Mouse (Mus musculus): ENCODE measurements around the gene Gm35549.
"Not testable (repeated sequence)": the region's sequence is repeated elsewhere in the genome, so short reads cannot be mapped to it uniquely, and the experiment has no call there.

Gm35549 gene

DNA sequence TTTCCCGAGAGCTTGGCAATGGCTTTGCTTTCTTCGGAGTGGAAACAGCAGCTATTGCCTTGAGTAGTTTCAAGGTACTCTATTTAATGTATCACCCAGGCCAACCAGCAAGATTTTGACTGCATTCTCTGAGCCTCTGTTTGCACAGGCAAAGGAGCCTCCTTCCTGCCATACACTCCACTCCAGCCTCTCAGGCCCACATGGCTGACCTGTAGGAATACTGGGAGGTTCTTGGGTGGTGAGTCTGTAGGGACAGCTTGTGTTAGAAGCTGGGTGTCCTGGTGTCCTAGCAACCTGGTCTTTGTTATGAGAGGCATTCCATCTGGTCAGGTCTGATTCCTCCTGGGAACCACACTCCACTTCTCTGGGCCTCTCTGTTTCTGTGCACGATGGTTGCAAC, at the start of gene Gm35549:
Gene Gm35549, minus strand, starts transcription at position 276 of the 400 bp plus-strand sequence.
- DNase-seq: no peak

DNA sequence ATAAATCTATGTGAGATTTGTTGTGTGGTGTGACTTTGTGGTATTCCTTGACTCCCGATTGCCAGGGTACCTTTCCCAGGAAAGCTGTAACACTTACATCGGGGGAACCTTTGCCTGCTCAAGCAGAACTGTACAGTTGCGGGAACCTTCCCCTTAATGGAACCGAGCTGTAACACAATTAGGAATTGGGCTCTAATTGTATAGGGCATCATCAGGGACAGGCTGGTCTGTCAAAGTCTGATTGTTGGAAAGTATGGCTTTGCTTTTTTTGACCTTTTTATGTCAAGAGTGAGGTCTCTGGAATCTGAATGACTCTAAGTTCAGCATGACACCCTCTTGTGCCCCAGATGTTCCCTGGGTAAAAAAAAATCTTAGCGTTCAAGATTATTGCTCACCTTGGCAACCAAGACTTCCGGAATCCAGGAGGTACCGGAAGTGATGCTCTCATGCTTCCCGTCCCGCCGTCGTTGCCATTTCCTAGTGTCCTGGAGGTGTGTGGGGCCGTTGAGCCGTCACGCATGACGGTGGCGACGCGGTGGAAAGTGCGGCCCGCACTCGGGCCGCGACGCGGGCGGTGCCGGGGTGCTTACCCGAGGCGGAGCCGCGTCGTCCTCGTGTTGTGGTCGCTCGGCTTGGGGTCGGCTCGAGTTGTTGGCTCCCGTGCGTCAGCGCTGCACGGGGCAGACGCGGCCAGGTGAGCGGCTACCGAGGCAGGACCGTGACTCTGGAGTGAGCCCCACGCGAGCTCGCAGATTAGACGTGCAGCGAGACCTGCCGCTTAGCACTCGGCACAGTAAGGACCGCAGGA, 42.7 kb upstream of the Gm35549 start:
- peak; percentile 73 for DNase-seq

DNA sequence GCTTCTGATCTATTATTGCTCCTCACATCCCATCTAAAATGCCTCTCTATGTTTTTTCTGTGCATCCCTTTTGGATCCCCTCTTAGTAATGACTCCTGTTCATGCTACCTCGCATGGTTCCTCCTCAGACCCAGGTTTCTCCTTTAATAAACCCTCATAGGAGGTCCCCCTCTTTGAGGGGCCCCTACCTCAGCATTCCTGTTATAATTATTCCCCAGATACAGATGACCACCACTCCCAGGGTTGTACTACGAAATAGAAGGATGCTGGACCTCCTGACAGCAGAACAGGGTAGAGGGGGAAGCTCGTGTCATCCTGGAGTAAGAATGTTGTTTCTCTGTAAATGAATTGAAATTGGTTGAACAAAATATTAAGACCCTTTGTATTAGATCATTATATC, 41.5 kb upstream of the Gm35549 start, which contains the start of gene Zkscan7:
Gene Zkscan7, plus strand, starts transcription at position 301 of the 400 bp plus-strand sequence.
- DNase-seq: no peak

DNA sequence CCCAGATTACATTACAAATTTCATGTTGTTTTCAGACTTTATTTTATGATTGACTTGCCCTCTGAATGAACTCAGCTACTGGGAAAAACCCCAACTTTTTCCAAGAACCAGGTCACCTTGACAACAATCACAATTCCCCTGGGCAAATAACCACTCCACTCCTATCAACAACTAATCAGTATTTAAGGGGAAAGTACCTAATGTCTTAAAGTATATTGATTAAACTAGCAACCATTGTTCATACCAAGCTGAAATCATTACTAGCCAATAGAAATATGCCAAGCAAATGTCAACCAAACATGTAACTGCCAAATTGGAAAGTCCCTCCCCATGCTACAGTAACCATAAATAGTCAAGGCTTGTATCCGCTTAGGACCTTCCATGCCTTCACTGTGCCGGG, 31.3 kb upstream of the Gm35549 start:
- DNase-seq: no peak

DNA sequence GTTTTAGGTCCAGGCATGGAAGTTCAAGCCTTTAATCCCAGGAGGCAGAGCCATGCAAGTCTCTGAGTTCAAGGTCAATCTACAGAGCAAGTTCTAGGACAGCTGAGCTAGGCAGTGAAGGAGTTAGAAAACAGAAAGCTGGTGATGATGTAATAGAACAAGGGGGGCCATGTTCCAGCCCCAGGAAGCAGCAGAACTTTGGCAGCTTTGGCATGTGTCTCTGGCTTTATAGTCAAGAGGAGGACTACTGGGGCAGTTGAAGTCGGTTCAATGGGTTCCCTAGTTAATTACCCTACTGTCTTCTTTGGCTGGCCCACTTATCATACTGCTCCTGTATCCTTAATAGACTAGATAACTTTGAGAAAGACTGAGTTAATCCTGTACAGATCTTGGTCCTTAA, 30.8 kb upstream of the Gm35549 start:
- no peak for DNase-seq

DNA sequence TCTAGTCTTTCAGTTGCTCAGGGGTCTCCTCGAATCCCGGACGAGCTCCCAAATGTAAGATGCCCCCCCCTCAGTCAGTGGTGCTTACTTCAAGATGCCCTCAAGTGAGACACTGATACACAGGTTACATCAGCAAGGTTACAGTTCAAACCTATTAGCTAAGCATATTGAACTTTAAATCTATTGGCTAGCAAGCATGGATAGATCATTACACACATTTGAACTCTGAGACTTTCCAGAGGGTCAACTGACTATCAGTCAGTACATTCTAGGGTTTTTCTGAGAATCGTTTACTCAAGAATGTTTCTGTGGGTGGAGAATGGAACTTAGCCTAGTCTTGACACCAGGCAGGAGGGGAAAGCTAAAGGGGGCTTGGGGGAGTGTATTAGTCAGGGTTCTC, 28.8 kb upstream of the Gm35549 start:
- DNase-seq: no peak

DNA sequence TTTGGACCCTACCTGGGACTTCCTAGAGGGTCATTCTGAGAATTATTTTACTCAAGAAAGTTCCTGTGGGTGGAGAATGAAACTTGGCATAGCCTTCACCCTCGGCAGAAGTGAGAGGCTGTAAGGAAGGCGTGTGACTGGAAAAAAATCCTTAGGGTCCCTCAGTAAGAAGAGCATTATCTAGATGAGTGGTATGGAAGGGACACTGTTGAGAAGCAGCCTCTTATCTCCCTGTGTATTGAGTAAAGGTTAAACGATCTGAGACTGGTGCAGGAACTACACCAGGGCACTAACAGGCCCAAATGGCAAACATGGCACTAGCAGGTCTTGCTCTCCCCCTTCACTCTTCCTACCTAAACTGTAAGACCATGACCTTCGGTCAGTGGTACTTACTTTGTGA, 22.4 kb upstream of the Gm35549 start:
- DNase-seq: no peak

DNA sequence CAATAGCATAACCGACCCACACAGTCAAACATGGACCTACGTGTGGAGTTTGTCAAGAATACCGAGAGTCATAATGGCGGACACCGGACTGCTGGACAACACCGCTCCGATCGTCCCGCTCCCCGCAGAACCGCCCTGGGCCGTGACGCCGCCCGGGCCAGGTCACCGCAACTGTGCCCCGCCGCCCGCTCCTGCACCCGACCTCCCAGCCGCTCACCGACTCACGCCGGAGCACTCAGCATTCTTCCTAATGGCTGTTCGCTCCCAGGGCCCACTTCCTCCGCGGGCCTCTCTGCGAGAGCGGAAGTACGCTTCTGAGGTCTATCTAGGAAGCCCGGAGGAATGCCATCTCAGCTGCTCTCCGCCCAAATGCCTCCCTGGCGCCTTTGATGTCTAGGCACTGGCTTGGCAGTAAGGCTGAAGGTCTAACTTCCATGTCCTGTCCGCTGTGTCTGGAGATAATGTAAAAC, 21.9 kb upstream of the Gm35549 start, which contains the start of gene Zfp445:
Gene Zfp445, minus strand, starts transcription at position 310 of the 470 bp plus-strand sequence.
- DNase-seq: peak; percentile 87

DNA sequence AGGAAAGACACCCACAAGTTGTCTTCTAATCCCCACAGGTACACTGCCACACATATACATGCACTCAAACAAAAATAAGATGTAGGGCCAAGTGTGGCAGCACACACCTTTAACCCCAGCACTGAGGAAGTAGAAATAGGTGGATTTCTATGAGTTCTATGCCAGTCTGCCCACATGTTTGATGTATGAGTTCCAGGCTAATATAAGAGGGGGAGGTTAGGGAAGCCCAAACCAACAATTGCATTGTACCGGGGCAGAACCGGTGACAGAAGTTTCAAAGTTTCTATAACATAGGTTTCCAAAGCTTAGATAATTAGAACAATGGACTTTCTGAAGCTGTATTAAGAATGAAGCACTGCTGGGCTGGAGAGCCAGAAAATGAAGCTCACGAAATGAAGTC, 21.0 kb upstream of the Gm35549 start:
- DNase-seq: no peak

DNA sequence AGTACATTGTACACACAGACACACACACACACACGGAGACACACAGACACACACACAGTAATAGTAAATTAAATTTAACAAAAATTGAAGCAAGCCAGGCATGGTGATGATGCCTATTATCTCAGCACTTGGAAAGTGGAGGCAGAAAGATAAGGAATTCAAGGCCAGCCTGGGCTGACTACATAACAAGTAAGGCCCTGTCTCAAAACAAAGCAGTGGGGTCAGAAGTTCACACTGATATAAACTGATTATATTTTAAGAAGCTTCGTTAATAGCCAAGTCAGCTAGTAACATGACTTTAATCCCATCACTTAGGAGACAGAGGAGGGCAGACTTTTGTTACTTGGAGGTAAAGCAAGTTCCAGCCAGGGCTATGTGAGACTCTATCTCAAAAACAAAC, 19.9 kb upstream of the Gm35549 start:
- no peak for DNase-seq

DNA sequence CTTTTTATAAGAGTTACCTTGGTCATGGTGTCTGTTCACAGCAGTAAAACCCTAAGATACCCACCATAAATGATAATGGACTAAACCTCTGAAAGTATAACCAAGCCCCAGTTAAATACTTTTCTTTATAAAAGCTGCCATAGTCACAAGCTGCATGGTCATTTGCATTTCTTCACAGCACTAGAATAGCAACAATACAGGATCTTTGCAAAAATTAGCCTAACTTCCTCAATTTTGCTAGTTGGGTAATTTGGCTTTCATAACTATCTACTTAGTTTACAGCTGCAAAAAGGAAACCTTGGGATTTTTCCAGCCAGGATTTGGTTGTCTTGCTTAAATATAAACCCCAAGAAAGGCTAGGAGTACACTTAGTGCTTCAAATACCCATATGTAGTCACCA, 16.9 kb upstream of the Gm35549 start:
- DNase-seq: no peak

DNA sequence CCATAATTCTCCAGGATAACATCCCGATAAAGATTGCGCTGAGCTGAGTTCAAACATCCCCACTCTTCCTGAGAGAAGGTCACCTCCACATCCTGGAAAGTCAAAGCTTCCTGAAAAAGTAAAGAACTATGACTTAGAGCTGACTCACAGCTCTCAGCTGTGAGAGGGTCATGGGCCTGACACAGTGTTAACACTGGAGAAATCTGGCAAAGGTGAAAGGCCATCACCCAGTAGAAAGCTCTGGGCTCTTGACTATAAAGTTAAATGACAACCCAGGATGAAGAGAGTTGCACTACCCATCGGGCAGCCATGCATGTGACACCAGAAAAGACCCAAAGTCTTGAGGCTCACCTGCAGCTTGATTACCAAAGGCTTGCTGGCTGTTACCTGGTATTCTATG, 12.9 kb upstream of the Gm35549 start:
- DNase-seq: no peak

DNA sequence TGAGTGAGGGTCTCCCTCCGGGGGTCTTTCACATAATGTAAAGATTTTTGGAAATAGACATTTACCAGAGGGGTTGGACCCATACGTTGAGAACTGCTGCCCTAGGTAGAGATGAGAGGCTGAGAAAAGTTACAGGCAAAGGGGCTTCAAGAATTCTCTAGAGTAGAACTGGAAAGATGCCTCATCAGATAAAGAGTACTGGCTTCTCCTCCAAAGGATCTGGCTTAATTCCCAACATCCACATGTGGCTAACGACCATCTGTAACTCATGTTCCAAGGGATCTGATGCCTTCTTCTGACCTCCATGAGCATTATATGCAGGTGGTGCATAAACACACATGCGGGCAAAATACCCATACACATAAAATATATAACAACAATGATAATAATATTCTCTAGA, 11.8 kb upstream of the Gm35549 start:
- no peak for DNase-seq

DNA sequence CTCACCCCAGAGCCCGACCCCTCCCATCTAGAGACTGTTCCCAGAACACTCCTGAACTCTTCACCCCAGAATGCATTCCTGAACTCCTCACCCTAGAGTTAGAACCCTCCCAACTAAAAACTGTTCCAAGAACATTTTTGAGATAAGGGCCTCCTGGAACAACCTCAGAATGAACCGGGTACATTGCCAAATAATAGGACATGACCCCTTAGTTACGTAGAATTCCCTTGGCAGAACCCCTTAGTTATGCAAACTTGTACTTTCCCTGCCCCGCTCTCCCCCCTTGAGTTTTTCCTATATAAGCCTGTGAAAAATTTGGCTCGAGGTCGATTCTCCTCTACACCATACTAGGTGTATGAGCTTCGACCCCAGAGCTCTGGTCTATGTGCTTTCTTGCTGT, 11.3 kb upstream of the Gm35549 start:
- DNase-seq: not testable (repeated sequence)

DNA sequence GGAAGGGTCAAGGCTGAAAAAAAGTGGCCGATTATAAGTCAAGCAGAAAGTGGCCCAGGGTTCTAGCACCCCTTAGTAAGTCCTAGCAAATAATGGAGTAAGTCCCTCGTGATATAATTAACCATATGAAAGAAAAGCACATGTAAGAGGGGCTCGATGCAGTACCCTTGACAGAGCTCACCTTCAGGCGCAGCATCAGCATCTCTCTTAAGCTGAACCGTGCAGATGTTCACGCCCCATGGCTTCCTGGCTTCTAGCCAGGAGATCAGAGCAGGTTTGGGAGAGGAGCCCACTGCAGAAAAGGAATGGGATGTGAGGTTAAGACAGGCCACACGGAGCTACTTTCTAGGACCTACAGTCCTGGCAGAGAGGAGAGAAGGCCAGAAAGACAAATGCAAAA, 10.7 kb upstream of the Gm35549 start:
- DNase-seq: no peak

DNA sequence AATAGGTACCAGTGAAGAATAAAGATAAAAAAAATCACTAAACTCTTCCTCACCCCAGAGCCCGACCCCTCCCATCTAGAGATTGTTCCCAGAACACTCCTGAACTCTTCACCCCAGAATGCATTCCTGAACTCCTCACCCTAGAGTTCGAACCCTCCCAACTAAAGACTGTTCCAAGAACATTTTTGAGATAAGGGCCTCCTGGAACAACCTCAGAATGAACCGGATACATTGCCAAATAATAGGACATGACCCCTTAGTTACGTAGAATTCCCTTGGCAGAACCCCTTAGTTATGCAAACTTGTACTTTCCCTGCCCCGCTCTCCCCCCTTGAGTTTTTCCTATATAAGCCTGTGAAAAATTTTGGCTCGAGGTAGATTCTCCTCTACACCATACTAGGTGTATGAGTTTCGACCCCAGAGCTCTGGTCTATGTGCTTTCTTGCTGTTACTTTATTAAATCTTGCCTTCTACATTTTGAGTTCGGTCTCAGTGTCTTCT, 4.0 kb upstream of the Gm35549 start:
- not testable (repeated sequence) for DNase-seq

DNA sequence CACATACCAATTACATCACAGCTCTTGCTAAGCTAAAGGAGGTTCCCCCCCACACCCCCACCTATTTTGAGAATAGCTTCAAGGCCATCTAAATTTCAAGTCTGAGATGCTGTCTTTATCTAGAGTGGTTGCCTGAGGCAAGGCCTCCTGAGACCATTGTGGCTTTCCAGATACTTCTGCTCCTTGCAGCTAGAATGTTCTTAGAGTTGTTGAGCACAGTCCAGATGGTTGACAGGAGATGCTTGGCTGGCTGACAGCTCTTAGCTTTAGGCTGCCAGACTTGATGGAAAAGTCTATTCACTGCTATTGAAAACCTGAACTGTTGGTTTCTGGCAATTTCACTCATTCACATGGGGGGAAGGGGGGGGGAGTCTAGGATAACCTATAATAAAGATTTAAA, 2.3 kb upstream of the Gm35549 start:
- no peak for DNase-seq

DNA sequence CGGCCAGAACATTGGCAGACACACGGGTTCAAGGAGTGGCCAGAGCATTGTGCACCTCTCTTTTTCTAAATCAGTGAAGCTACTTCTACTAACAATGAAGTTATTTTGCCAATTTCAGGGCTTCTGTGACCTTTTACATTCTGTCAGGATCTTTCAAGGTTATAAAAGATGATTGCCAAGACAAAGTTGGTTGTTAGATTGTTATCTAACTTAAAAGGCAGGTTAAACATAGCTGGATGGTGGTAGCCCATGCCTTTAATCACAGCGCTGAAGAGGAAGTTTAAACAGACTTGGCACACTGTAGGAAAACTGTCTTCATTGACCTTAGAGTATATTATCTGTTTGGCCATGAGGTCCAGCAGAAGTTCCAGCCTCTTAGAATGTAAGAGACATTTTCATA, 1.8 kb upstream of the Gm35549 start:
- DNase-seq: no peak

DNA sequence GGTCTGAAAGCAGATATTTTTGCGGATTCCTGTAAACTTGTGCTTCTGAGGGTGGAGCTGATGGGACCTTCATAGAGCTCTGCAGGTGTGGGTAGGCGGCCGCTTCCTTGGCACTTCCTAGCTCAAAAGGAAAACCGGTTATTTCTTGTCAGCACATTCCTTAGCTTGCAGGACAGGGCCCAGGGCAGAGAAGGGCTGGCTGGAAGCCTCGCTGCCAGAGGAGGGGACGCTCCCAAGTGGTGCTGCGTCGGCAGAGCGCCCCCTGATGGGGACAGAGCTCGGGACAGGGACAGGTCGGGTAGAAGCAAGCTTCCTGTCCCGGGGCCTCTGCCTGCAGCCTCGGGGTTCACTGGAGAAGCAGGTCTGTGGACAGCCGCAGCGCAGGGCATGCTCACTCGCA, 6.2 kb downstream of the Gm35549 start:
- peak; percentile 44 for DNase-seq

DNA sequence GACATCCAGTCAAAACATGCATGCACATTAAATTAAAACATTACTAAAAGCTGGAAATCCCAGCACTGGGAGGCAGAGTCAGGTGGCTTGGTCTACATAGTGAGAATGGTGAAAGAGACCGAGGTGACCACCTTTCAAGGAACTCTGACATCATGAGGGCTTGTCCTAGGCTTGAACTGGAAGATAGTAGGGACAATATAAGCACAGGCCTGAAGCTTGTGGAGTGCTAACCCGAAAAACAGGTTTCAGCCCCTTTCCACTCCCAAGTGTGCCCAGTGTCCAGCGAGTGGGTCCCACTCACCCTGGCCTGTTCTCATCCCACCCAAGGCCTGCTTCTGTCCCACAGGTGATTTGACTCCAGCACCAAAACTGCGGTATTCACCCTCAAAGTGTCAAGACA, 6.6 kb downstream of the Gm35549 start:
- DNase-seq: no peak

DNA sequence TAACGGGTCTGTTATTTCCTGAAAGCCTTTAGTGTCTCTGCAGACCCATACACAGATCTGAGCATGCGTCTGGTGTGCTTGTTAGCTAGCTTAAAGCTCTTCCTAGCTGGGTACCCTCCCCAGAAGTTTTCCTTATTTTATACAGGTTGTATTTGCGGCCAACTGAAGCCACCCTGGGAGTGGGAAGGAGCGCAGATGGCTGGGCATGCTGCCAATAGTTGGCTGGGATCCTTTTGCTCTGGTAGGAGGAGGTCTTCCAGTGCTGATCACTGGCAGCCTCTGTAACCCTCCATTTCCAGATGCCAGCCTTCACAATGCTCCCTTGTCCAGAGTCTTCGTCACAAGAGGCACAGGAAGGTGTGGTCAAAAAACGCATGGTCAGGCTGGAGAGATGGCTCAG, 7.0 kb downstream of the Gm35549 start:
- DNase-seq: no peak

DNA sequence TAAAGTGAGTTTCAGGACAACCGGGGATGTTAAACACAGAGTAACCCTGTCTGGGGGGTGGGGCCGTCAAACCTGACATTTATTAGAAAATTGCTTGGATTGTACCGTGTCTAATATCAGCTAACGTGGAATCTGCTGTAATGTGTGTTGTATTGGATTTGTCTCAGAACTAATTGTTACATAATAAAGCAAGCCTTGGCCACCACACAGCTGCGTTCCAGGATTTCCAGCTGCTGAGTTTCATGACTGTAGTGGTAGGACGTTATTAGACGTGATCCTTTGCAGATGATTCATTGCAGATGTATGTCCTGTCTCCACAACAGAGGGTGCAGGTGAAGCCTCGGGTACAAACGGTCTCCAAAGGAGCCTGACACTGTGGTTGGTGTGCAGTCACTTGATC, 7.7 kb downstream of the Gm35549 start:
- no peak for DNase-seq

DNA sequence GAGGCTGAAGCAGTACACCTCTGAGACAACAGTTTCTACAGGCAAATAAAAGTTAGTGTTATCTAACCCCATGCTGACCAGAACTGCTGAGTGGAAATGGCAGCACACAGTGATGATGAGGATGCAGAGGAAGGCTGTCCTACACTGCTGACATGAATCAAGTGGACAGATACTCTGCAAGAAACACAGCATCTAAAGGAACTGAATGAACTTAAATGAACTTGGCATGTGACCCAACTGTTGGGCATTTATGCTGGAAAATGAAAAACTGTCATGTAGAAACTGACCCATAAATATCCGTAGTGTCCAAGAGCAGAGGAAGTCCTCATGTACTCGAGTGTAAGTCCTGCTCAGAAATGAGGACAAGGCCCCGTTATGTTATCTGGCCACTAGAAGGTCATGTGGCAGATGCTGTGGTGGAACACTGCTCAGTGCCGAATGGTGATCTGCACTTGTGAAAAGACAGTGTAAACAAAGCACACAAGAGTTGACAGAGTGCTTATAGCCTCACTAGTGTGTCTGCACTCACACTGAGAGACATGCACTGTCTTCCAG, 13.9 kb downstream of the Gm35549 start:
- no peak for DNase-seq

DNA sequence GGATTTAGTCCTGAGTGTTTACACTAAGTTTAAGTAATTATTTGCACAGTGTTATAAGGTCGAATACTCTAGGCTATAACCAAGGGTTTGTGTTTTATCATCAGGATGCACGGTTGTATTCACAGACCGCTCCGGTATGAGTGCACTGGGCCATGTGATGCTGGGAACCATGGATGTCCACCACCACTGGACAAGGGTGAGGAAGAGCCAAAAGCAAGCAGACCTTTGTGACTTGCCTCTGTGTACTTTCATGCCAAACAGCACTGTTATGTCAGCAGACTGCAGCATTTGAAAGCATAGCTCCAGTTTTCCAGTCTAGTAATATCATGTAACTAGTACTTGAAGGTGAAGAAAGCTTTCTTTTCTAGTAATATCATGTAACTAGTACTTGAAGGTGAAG, 17.1 kb downstream of the Gm35549 start:
- DNase-seq: no peak

Data from thymus, postnatal 14 days (tissue).